Mouse (Mus musculus): Measurements from ENCODE around the gene Sim2.

- TF ChIP-seq CTCF (IDR thresholded peaks at IDR 0.05; ENCODE audit: low read depth) (no peak), EP300 (IDR thresholded peaks at IDR 0.05; ENCODE audit: low read depth) (no peak)
Observed at GRCm38 (mm10) chr16:94081996-94082708, 2.6 kb upstream of the Sim2 start.

Data from heart, postnatal 0 days (tissue).